Mouse (Mus musculus): ENCODE data around the gene Lysmd2. TPM values are rescaled to one million over a fixed set of nuclear protein-coding genes. Genes with fewer than 3 reads are reported as not detected.
"Not testable (repeated sequence)": the region's sequence is repeated elsewhere in the genome, so short reads cannot be mapped to it uniquely, and the experiment has no call there.

Gene Lysmd2
- total RNA-seq, 2 experiments from 2014 or later: 11.5 to 12.9 TPM

- no peak for DNase-seq (ENCODE audit: low spot score in 2 of 2)
These were observed 472 bp upstream of the Lysmd2 start for GRCm38 (mm10) chr9:75624983-75625555.

DNA sequence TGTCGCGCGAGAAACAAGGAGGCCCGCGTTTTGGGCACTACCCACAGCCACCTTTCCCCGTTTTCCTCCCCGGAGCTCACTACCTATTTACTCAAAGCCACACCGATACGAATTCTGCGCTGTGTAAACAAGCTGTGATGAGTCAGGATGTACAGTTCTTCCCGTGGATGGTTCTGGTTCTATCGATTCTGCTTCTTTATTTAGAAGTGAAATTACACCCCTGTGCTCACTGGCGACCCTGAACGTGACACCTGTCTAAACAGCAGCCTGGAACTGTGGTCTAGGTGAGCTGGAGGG is 715 bp downstream of the Lysmd2 start:
- no peak for DNase-seq (ENCODE audit: low spot score in 2 of 2)

- DNase-seq (ENCODE audit: low spot score in 2 of 2): no peak
These were observed 5.4 kb downstream of the Lysmd2 start for GRCm38 (mm10) chr9:75630823-75631454.

DNA sequence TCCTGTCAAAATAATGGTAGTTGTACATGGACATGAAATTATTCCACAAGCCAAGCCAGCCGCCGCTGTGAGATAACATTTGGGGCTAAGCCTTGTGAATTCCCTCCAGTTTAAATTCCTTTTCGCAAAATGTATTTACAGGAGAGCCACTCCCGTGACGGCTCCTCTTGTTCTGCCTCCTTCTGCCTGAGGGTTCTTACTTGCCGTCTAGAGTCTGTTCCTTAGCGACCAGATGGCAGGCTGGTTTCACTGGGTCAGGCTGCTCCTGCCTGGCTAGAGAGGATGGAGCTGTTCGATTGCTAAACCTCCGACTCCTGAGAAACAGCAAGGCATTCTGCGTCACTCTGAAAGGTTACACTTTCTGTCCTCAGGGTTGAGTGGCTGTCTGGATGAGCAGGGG is 6.6 kb downstream of the Lysmd2 start:
- DNase-seq (ENCODE audit: low spot score in 2 of 2): no peak

GRCm38 (mm10) chr9:75632902-75633301 is 7.4 kb downstream of the Lysmd2 start:
- DNase-seq (ENCODE audit: low spot score in 2 of 2): peak in 1 of 2 experiments; percentile 28

DNA sequence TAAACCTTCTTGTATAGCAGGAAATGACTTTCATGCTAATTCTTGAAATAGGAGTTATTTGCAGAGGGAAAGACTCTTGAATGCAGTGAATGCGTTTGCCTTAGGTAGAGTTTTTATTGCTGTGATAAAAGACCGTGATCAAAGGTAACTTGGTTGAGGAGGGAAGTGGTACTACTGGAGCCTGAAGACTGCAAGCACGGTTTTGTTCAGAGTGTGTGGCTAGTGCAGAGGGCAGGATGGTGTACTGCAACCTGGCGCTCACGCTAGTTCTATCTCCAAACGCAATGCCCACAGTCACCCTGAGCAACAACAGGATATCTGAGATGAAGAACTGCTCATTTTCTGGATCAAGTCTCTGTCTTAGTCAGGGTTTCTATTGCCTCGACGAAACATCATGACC is 8.1 kb downstream of the Lysmd2 start:
- DNase-seq (ENCODE audit: low spot score in 2 of 2): no peak

DNA sequence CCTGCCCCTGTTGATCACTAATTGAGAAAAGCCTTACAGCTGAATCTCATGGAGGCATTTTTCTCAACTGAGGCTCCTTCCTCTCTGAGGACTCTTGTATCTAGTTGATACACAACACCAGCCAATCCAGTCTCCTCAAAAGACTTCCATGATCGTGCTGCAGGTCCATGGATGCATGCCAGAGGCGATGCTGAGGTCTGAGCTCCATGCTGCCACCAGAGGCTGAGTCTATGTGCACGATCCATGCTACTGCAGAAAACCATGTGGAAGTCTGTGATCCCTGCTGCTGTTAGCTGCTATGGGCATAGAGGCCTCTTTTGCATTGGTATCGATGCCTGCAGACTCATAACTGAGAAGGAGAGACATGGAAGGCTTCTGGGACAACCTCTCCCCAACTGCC is 8.7 kb downstream of the Lysmd2 start:
- no peak for DNase-seq (ENCODE audit: low spot score in 2 of 2)

GRCm38 (mm10) chr9:75645405-75645804 is 19.9 kb downstream of the Lysmd2 start:
- DNase-seq (ENCODE audit: low spot score in 2 of 2): no peak

DNA sequence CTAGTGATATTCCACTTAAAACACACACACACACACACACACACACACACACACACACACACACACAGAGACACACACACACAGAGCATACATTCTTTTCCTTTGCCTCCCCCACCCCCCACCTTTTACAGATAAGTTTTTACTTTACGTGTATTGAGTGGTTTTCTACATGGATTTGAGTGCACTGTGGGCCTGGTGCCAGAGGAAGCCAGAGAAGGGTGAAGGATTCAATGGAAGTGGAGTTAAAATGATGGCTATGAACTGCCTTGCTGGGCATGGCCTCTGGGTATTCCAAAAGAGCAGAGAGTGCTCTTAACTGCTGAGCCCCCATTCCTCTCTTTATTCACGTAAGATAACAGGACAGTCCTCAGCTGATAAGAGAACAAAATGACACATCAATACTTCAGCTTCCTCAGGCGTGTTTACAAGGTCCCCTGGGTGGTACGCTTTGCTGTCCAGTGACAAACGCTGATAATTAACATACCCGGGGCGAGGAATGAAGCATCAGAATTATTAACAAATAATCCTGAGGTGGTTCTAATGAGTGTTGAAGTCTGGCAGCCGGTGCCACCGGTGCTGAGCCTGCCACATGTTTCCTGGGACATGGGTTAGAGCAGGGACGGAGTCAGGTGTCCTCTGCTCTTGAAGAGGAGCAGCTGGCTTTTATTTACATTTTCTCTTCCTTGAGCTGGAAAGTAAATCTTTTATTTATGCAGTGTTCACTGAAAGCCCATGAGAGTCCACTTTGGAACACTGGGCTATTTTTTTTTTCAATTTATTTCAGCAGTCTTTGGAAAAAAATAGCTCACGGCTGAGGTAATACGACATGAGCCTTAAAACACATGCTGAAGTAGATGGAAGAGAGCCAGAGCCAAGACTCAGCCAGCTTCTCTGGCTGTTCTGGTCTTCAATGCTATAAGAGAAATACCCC is 28.7 kb downstream of the Lysmd2 start:
- peak in 1 of 2 experiments; percentile 20 for DNase-seq (ENCODE audit: low spot score in 2 of 2)

- not testable (repeated sequence) for DNase-seq (ENCODE audit: low spot score in 2 of 2)
These were observed 30.9 kb downstream of the Lysmd2 start for GRCm38 (mm10) chr9:75656456-75656855.

DNA sequence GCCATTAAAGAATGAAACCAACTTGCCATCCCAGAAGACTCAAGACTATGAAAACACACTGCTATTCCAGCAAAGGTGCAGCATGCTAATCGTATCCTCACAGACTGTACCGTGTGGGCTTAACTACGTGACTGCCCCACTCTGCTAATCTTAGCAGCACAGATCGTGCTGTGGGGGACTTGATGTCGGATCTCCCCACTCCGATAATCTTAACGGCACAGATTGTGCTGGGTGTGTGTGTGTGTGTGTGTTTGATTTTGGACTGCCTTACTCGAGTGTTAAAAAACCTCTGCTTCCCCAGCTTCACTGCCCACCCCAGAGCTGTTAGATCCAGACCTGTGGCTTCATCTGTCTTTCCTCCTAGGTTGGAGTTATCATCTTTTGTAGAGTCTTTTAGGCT is 35.4 kb downstream of the Lysmd2 start:
- DNase-seq (ENCODE audit: low spot score in 2 of 2): no peak

DNA sequence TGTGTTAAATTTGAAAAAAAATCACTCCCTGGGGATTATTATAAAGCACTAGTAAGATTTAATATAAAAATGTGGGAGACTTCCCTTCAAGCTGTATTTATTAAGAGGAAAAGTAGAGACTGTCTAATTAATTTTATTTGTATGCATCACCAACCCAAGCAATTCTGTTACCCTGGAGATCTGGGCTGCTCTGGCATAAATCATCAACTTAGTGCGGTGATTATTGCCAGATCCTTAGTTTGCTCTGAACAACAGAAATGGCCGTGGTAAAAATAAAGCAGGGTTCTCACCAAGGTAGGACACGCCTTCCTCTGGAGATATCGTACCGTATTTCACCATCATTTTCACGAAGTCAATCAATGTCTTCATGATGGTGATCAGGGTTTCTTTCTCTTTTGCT is 39.8 kb downstream of the Lysmd2 start:
- no peak for DNase-seq (ENCODE audit: low spot score in 2 of 2)

GRCm38 (mm10) chr9:75666612-75667011 is 41.1 kb downstream of the Lysmd2 start:
- DNase-seq (ENCODE audit: low spot score in 2 of 2): peak in 1 of 2 experiments; percentile 7

DNA sequence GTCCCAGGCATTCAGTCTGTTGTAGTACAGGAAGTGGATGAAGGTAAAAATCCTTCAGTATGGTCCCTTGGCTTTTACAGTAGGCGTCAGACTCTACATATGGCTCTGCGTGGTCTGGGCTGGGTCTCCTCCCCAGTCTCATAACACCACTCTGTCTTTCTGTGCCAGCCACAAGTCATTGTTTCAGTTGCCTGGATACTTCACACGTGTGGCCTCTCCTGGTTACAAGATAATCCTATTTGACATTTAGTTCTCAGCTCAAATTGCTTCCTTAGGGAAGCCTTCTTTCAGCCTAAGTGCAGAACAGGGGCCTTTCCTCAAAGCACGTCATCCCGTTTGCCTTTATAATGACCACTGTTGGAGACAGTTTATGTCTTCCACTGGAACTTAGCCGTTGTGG is 47.2 kb downstream of the Lysmd2 start:
- DNase-seq (ENCODE audit: low spot score in 2 of 2): no peak

DNA sequence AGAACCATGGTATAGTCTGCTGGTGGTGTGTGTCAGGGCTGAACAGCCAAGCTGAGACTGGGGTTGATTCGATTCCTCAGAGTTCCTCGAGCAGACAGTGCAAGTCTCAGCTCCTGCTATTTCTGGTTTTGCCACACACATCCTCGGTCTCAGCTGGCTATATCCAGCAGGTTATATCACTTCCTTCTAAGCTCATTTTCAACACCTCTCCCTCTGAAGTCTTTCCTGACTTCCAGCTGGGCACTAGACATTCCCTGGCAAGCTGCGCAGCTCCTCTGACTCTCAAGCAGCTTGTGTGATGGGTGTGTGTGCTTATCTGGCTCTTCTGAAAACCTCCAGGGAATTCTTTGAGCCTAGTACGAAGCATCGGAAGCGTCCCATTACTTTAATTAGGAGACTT is 50.7 kb downstream of the Lysmd2 start:
- no peak for DNase-seq (ENCODE audit: low spot score in 2 of 2)

DNA sequence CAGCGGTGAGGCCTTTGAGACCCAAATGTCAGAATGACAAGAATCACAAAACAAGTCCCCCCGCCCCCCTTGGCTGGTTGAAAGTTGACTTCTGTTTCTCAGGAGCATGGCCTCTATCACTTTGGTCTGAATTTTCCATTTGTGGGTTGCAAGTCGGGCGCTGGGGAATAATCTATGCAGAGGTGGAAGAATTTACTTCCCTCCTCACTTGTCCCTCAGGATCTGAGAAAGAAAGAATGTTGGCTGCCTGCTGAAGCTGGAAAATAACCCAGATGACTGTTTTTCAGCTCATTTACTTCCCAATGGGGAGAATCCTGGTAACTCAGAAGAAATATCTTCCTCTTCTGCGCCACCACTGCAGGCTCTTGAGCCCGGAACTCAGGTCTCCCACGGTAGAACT is 52.8 kb downstream of the Lysmd2 start:
- no peak for DNase-seq (ENCODE audit: low spot score in 2 of 2)

- no peak for DNase-seq (ENCODE audit: low spot score in 2 of 2)
These were observed 54.1 kb downstream of the Lysmd2 start for GRCm38 (mm10) chr9:75679629-75680028.

GRCm38 (mm10) chr9:75680606-75681005 is 55.1 kb downstream of the Lysmd2 start:
- no peak for DNase-seq (ENCODE audit: low spot score in 2 of 2)

DNA sequence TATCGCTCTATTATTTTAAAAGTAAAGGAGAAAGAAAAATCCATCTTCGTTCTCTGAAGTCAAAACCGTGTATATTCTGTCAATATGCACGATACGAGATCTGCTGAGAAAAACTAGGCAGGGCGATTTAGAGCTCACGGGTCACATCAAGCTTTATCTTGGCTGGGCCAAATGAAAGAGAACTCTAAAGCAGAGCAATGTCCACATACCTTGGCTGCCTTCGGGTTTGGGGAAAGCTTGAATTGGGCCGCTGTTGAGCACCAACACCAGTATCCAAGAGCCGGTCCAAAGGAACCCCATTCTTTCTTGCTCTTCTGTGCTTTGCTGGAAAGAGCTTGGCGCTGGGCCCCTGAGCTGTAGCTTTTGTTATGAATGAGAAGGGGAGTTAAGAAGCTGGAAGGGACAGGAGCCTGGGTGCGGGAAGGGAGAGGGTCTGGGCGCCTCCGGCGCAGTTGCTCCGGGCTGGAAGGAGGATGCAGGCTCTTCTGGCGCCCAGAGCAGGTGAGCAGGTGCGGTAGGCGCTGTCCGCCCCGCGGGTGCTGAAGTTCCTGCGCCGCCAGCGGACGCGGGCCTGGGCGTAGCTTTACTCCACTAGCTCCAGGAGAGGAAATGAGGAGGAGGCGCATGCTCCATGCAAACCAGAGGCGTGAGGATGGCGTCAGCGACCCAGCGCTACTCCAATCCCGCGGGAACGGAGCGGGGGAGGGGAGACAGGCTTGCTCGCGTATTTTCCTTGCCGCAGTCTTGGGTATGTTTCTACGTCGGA is 58.1 kb downstream of the Lysmd2 start, which contains the start of gene Scg3:
Gene Scg3 (minus strand): TSS at position 631 of the 766 bp plus-strand sequence.
- peak; percentile 46 to 51 for DNase-seq (ENCODE audit: low spot score in 2 of 2)

DNA sequence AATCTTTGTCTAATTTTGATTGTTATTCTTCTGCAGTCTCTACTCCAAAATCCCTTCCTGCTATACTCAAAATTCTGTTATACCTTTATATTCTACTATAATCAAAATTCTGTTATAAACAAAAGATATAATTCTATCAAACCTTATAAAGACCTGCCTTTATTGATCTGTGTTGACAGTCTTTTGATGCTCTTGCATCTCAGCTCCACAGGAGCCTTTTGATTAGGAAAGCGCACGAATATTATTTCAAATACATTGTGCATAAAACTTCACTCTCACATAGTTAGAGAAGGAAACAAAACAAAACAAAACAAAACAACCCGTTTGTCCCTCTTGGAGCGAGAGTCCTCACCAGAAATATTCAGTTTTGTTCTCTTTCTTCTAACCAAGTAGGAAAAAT is 58.8 kb downstream of the Lysmd2 start:
- no peak for DNase-seq (ENCODE audit: low spot score in 2 of 2)

DNA sequence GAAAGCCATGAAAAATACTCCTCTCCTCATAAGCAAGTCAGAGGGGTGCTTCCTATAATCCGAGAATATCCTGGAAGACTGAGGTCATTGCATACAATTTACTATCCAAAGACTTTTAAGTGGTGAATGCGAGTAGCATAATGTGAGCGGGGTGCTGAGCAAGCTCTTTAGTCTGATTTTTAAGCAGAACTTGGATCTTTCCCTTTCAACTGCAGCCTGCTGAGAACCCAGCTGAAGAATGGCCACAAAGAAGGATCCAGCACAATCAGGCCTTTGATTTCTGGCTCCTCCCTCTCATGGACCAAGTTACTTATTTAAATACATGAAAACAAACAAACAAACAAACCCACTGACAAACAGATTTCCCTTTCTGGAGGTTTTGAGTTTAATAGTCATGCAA is 59.2 kb downstream of the Lysmd2 start:
- DNase-seq (ENCODE audit: low spot score in 2 of 2): no peak

All from adrenal gland, adult 18-20 months (tissue).